Comparison of ENCODE assay signal across 8 mouse cellular contexts in the genomic region with DNA sequence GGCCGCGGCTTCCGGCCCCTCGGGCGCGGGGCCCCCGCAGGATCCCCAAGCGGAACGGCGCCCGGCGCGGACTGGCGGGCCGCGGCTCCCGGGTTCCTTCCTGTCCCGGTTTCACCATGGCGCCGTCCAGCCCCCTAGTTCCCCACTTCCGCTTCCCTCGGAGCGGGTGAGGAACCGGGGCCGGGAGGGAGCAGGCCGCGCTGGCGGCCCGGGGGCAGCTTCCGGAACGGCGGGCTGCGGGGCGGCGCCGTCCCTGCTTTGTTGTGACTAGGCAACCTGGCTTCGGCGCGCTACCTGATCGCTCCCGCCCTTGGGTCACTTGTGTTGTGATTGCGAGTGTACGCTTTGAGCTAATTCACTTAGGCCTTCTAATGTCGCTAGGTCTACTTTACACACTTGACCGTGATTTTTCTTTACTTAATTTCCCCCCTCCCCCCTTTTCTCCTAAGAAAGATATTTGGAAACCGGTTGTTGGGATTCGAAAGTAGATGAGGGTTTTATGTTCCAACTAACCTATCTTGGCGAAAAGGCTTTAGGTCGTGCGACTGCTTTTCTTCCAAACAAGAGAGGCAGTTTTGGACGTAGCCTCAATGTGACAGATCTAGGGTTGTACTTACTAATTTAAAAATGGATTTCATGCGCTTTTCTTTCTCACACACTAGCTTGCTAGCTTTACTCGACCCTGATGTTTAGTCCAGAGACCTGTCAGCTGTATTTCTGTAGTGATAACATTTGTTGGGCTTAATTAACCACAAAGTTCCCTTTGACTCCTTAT. TPM values are rescaled to one million over a fixed set of nuclear protein-coding genes. Genes with fewer than 3 reads are reported as not detected.
DNase-seq lines count a peak whose midpoint lies in the region; ATAC-seq and TF ChIP-seq lines count a peak whose summit lies in the region.

No protein-coding gene starts in this region.

- H3K4me2 ChIP-seq in embryonic facial prominence, embryonic 14.5 days (ENCODE audit: low read depth, low read length) = peak overlapping the region; percentile 58
- H3K4me2 ChIP-seq in heart, embryonic 15.5 days = peak overlapping the region; percentile 83
- peak overlapping the region; percentile 73 for H3K4me2 ChIP-seq in lung, embryonic 16.5 days (ENCODE audit: low read depth, low read length)

- H3K9me3 ChIP-seq in embryonic facial prominence, embryonic 14.5 days (ENCODE audit: control insufficient read depth, low read length) = no peaks in the 10 kb centered on the region
- H3K9me3 ChIP-seq in heart, embryonic 15.5 days (replicated peaks) = no peaks in the 10 kb centered on the region
- no peaks in the 10 kb centered on the region for H3K9me3 ChIP-seq in lung, embryonic 16.5 days (ENCODE audit: control insufficient read depth, low read length)

- H3K79me2 ChIP-seq in C2C12 (ENCODE audit: control insufficient read depth, insufficient read depth) = peaks cover 55% of the 10 kb centered on the region

- H3ac ChIP-seq in C2C12 (ENCODE audit: control insufficient read depth, insufficient read length, low read depth) = peak overlapping the region; percentile 95

- peak; percentile 62 for DNase-seq in R1 (ENCODE audit: low read depth, low spot score)
- peak; percentile 64 for DNase-seq in embryonic facial prominence, embryonic 14.5 days (ENCODE audit: low spot score)
- DNase-seq in kidney, postnatal 10 days = peak; percentile 85
- peak; percentile 46 for DNase-seq in ovary, postnatal 10 days (ENCODE audit: low spot score)
- DNase-seq in urinary bladder, postnatal 36 days (ENCODE audit: low spot score in 2 of 2) = peak; percentile 68 to 74

- 1% methylated on average over 25 of the region's 53 CpGs for WGBS in embryonic facial prominence, embryonic 14.5 days
- WGBS in heart, embryonic 15.5 days = under 1% methylated on average over 42 of the region's 53 CpGs
- under 1% methylated on average over 53 of the region's 53 CpGs for WGBS in lung, embryonic 16.5 days

- peak overlapping the region; percentile 98 for H3K27ac ChIP-seq in embryonic facial prominence, embryonic 14.5 days (replicated peaks; ENCODE audit: low read depth, low read length)
- H3K27ac ChIP-seq in heart, embryonic 15.5 days = peak overlapping the region; percentile 98
- peak overlapping the region; percentile 97 for H3K27ac ChIP-seq in lung, embryonic 16.5 days (ENCODE audit: low read length)

- H3K79me3 ChIP-seq in C2C12 (ENCODE audit: low read depth) = peaks cover 51% of the 10 kb centered on the region

- H3K9ac ChIP-seq in embryonic facial prominence, embryonic 14.5 days (ENCODE audit: low read depth, low read length) = peak overlapping the region; percentile 95
- H3K9ac ChIP-seq in heart, embryonic 15.5 days = peak overlapping the region; percentile 94
- H3K9ac ChIP-seq in lung, embryonic 16.5 days (ENCODE audit: low read length) = peak overlapping the region; percentile 93

- ATAC-seq in embryonic facial prominence, embryonic 14.5 days (ENCODE audit: low read depth) = peak; percentile 73
- ATAC-seq in heart, embryonic 15.5 days (replicated peaks; ENCODE audit: insufficient number of reproducible peaks, insufficient read depth, low FRiP score, low read depth) = peak; percentile 79
- ATAC-seq in lung, embryonic 16.5 days (ENCODE audit: low read depth) = peak; percentile 85

- H3K36me3 ChIP-seq in C2C12 (ENCODE audit: control insufficient read depth, insufficient read depth) = peaks cover 18% of the 10 kb centered on the region
- H3K36me3 ChIP-seq in embryonic facial prominence, embryonic 14.5 days (ENCODE audit: control insufficient read depth, insufficient read depth, low read length) = no peaks in the 10 kb centered on the region
- no peaks in the 10 kb centered on the region for H3K36me3 ChIP-seq in heart, embryonic 15.5 days
- H3K36me3 ChIP-seq in lung, embryonic 16.5 days (ENCODE audit: control insufficient read depth, insufficient read depth, low read length) = no peaks in the 10 kb centered on the region

- peak overlapping the region; percentile 76 for H3K4me3 ChIP-seq in C2C12 (ENCODE audit: insufficient read depth, poor library complexity, severe bottlenecking)
- H3K4me3 ChIP-seq in embryonic facial prominence, embryonic 14.5 days (ENCODE audit: low read depth, low read length) = peak overlapping the region; percentile 96
- peak overlapping the region; percentile 97 for H3K4me3 ChIP-seq in heart, embryonic 15.5 days
- peak overlapping the region; percentile 92 for H3K4me3 ChIP-seq in lung, embryonic 16.5 days (ENCODE audit: low read length)

- no peak for TF ChIP-seq CTCF in C2C12 (IDR thresholded peaks at IDR 0.05; ENCODE audit: control insufficient read depth, insufficient read depth, insufficient read length)

- peaks cover 12% of the 10 kb centered on the region for H3K4me1 ChIP-seq in embryonic facial prominence, embryonic 14.5 days (ENCODE audit: control insufficient read depth, insufficient read depth, low read length)
- H3K4me1 ChIP-seq in heart, embryonic 15.5 days (replicated peaks) = peaks cover 18% of the 10 kb centered on the region
- peaks cover 13% of the 10 kb centered on the region for H3K4me1 ChIP-seq in lung, embryonic 16.5 days (replicated peaks; ENCODE audit: control insufficient read depth, insufficient read depth, low read length)

- H3K27me3 ChIP-seq in C2C12 (ENCODE audit: control insufficient read depth, insufficient read depth, insufficient read length) = no peaks in the 10 kb centered on the region
- H3K27me3 ChIP-seq in embryonic facial prominence, embryonic 14.5 days (replicated peaks; ENCODE audit: control insufficient read depth, insufficient read depth, low read length) = no peaks in the 10 kb centered on the region
- no peaks in the 10 kb centered on the region for H3K27me3 ChIP-seq in heart, embryonic 15.5 days
- H3K27me3 ChIP-seq in lung, embryonic 16.5 days (ENCODE audit: control insufficient read depth, insufficient read depth, low read depth, low read length) = no peaks in the 10 kb centered on the region

TF ChIP-seq in C2C12, 6 proteins besides CTCF, POLR2A, EP300 and RAD21:
- TF ChIP-seq MYOD1 (IDR thresholded peaks at IDR 0.05; ENCODE audit: control insufficient read depth, insufficient read length, low read depth) (no peak), CEBPB (IDR thresholded peaks at IDR 0.05; ENCODE audit: low read depth) (no peak), MYOG (IDR thresholded peaks at IDR 0.05; ENCODE audit: control insufficient read depth, extremely low read depth, insufficient read length) (no peak), USF1 (IDR thresholded peaks at IDR 0.05; ENCODE audit: low read depth) (no peak), FOSL1 (IDR thresholded peaks at IDR 0.05; ENCODE audit: insufficient read depth, low read length, poor library complexity, severe bottlenecking) (no peak)

RNA-seq across cellular contexts. Expression of a gene that starts 0.7 kb away (rescaled TPM):
- 72.7 TPM for polyA plus RNA-seq in C2C12 (2012; fragmentation: generic; extraction: Trizol)
- 159 and 160 TPM in 2 replicates for polyA plus RNA-seq in embryonic facial prominence, embryonic 14.5 days (2014; fragmentation: Nextera tagmentation; extraction: Ambion mirVana)
- 148 and 150 TPM in 2 replicates for polyA plus RNA-seq in heart, embryonic 15.5 days (2015; fragmentation: Nextera tagmentation; extraction: Ambion mirVana)
- 176 and 188 TPM in 2 replicates for polyA plus RNA-seq in lung, embryonic 16.5 days (2015; fragmentation: Nextera tagmentation; extraction: Ambion mirVana)

Comparison
In these comparisons a context has a peak if more than half of its experiments do, and no peak if none do; other contexts are left out.
1. Peak in every context shown above with its lines: DNase-seq, ATAC-seq, H3K4me3 ChIP-seq and H3K27ac ChIP-seq.